Mouse (Mus musculus) spleen, postnatal 36 days (tissue): ENCODE measurements around the gene Grip2.
A peak's percentile ranks its signal among the peaks of the same experiment; 100 is the strongest.

Experiments used
- DNase-seq, 2 experiments: peaks; one replicate each; pipeline ENCODE4 v3.0.0; 2022; ENCODE audit warnings: low spot score in 2 of 2, mixed read lengths in 1 of 2

Grip2 gene

DNA sequence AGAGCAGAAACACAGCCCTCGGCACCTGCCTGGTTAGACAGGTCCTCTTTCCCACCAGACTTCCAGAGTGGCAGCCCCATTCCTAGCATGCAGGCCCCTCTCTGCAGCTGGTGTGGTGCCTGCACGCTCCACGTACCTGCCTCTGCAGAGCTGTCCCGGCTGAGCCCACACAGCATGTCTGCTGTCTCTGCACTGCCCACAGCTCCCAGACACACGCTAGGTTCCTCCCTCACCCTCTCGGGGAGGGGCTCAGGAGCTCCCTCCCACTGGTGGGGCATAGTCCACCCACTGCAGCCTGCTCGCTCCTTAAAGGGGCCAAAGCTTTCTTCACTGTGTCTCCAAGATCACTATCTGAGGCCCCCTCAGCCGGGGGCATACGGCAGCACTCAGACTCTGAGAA is 31.0 kb downstream of the Grip2 start:
- no peak for DNase-seq

DNA sequence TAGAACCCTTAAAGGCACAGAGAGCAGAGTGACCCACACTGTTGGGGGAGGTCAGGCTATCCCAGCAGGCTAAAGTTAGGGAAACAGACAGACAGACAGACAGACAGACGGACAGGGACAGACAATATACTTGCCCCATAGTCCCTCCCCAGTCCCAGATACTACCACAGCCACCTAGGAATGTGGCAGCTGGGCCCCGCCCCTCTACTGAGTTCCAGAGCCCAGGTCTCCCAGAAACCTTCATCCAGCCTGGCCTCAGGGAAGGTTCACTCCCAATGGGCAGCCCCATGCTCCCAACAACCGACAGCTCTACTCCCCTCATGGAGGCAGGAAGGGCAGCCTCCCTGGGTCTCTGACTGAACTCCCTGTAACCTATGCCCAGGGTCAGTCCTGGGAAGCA is 31.4 kb downstream of the Grip2 start:
- no peak for DNase-seq

DNA sequence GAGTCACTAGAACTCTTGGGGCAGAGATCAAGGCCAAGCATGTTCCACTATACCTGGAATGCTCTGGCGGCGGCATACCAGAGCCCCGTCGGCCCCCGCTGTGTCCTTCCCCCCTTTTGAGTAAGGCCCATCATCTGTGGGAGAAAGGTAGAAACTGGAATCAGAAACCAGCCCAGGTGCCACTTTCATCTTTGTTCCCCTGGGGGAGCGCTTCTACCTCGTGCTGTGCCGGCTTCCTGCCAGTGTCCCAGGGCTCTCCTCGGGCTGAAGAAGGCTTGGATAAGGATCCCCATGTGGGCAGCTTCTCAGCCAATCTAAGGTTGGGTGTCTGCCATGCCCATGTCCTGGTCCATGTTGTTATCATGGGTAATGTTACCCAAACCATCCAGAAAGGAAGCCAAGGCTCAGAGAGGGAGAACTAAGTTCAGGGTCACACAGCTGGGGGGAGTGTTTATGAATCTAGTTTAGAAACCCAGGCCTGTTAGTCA is 38.7 kb downstream of the Grip2 start:
- DNase-seq = no peak

- DNase-seq = no peak
These were observed 42.0 kb downstream of the Grip2 start for GRCm38 (mm10) chr6:91785018-91785417.

DNA sequence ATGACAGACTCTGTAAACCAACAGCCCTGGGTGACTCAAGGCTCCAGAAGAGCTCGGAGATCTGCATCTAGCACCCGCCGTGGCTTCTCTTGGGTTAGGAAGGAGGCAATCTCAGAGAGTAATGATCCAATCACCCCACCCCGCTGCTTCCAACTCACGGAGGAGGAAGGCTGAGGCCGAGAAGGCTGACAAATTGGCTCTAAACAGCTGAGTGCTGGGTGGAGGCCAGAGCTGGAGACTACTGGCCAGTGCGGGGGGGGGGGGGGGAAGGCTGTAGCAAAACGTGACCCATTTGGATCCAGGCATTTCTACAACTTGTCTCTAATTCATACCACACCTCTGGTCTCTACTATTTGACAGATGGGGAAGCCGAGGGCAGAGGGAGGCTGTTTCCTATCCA is 47.8 kb downstream of the Grip2 start:
- DNase-seq = no peak

- DNase-seq = peak in 1 of 2 experiments; percentile 16
These were observed 50.5 kb downstream of the Grip2 start for GRCm38 (mm10) chr6:91776543-91776942.

DNA sequence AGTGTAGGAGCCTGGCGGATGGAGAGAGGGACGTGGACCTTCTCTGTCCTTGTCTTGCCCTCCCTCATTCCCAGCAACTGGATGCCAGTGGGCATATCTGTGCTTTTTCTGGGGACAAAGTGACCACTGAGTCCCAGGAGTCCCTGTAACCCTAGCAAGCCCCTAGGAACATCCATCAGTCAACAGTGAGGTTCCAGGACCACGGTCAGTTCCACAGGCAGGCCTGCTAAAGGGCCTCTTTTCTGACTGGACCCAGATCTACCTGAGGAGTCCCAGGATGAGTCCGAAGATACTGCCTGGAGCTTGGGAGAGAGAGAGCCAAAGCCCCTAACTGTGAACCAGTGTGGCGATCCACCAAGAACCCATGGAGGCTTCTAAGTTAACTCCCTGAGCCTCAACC is 53.1 kb downstream of the Grip2 start:
- DNase-seq = no peak

GRCm38 (mm10) chr6:91767550-91767949 is 59.5 kb downstream of the Grip2 start:
- no peak for DNase-seq

- no peak for DNase-seq
These were observed 64.9 kb downstream of the Grip2 start for GRCm38 (mm10) chr6:91762051-91762742.

GRCm38 (mm10) chr6:91754845-91755244 is 72.2 kb downstream of the Grip2 start:
- DNase-seq = no peak

GRCm38 (mm10) chr6:91754098-91754497 is 73.0 kb downstream of the Grip2 start:
- DNase-seq = no peak

GRCm38 (mm10) chr6:91752884-91753283 is 74.2 kb downstream of the Grip2 start:
- no peak for DNase-seq

GRCm38 (mm10) chr6:91750976-91751375 is 76.1 kb downstream of the Grip2 start:
- no peak for DNase-seq

DNA sequence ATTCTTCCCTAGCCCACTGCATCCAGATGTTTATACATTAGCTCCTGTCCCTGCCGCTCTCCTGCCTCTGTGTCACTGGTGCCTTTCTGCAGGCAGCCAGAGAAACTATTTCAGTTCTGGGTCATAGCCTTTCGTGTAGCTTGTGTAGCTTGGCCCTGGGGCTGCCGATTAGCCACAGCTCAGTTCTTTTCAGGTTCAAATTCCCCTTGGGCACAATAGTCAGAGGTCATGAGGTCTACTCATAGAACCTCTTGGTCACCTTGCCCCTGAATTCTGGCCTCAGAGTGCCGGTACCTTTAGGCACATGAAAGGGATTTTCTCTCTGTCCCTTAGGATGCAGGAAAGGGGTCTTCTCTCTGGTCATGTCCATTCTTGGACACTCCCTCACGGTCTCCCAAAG is 80.3 kb downstream of the Grip2 start:
- no peak for DNase-seq

- DNase-seq = no peak
These were observed 81.0 kb downstream of the Grip2 start for GRCm38 (mm10) chr6:91745947-91746582.

GRCm38 (mm10) chr6:91745246-91745645 is 81.8 kb downstream of the Grip2 start:
- no peak for DNase-seq

GRCm38 (mm10) chr6:91743886-91744285 is 83.2 kb downstream of the Grip2 start:
- no peak for DNase-seq

DNA sequence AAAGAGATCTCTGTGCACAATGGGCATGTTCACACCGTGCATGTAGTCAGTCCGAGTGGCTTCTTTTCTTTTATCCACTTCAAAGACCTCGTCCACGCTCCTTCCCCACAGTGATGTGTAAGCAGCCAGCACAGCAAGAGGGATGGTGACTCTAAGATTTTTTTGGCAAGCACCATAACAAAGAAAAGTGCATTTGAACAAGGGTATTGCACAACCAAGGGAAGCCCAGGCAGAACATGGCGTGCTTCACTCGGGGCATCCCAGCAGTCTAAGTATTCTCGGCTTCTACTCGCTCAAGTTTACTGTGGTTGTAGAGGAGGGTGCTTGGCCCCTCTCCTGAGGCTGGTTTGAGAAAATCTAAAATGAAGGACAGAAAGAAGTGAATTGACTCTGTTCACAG is 84.1 kb downstream of the Grip2 start:
- no peak for DNase-seq

DNA sequence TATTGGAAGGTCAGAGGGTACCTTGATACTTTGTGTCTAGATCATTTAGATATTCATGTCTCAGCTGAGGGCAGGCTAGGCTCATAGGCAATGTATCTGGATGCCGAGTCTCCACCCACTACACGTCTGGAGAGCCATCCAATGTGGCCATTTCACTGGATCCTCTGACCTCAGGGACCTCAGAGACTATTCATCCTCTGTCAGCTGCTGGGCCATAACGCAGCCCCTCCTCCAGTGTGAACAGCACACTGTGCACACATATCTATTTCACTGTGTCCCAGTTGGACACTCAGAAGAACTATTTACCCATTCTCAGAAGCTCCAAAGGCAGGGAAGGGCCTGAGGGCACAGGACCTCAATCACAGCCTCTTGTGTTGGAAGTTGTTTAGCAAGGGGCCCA is 84.6 kb downstream of the Grip2 start:
- DNase-seq = no peak

GRCm38 (mm10) chr6:91741046-91741445 is 86.0 kb downstream of the Grip2 start:
- peak; percentile 29 to 32 for DNase-seq

DNA sequence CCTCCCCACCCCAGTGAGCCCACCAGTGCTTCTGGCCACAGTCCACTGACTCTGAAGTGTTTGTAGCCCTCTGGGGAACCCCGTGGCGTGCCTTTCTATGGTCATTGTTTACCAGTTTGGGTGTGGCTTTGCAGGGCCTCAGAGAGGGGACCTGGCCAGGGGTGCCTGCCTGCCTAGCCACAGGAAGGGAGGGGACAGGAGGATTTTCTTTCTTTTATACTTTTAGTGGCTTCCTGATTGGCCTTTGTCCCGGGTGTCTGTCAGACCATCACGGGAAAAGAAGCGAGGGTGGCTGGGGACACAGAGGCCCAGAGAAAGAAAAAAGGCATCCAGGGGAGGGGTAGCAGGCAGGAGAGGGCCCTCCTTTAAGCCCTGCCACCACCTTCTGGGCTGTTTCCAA is 89.0 kb downstream of the Grip2 start:
- DNase-seq = no peak

GRCm38 (mm10) chr6:91737451-91737850 is 89.6 kb downstream of the Grip2 start:
- no peak for DNase-seq

GRCm38 (mm10) chr6:91736471-91736870 is 90.6 kb downstream of the Grip2 start:
- DNase-seq = no peak
